Mouse (Mus musculus): ENCODE results near the gene Shisa6.

Shisa6 gene

DNA sequence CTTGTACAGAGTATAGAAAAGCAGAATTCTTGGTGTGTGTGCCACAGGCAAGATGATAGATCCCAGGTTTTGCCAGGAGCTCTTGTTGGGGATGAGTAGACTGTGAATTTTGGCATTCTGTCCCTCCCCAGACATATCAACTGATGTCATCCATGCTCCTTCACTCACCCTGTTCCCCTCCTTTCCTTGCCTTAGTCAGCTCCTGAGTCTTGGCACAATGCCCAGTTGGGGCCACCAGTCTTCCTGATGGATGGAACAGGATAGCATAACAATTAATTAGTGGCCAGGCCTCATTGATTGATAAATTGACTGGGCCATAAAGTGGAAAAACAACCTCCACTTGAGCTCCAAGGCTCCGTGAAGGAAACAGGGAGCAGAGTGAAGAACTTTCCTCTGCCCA, 292.9 kb downstream of the Shisa6 start:
- no peak for DNase-seq (ENCODE audit: low read depth)

DNA sequence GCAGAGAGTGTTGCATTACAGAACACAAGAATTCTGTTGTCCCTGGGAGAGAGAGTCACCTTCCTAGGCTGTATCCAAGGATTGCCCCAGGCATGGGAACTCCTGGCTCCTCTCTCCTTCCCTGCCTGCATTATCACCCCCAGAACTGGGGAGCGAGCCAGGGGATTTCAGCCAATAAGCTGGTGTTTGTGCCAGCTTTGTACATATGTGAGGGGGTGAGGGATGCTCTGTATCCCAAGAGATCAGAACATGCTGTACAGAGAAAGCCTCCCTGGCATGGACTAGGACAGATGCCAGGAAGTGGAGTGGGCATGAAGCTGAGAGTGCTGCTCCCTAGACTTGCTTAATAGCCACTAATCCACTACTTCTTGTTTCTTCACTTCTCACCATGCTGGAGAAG, 303.6 kb downstream of the Shisa6 start:
- no peak for DNase-seq (ENCODE audit: low read depth)

DNA sequence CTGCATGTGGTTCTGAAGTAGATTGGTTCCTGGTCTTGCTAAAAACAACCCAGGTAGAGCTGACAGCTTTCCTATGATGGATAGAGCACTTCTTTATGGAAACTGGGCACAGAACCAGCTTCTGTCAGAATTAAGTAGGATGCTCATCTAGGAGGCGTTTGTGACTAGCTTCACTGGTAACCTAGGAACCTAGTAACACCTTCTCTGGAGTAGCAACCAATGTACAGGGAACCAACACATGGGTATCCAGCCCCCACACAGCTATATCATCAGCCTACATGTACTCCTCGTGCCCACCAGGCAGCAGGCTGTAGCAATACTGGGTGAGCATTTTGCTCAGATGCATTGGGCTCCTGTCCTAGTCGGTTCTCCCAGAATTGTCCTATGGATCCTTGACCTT, 307.3 kb downstream of the Shisa6 start:
- DNase-seq (ENCODE audit: low read depth): no peak

DNA sequence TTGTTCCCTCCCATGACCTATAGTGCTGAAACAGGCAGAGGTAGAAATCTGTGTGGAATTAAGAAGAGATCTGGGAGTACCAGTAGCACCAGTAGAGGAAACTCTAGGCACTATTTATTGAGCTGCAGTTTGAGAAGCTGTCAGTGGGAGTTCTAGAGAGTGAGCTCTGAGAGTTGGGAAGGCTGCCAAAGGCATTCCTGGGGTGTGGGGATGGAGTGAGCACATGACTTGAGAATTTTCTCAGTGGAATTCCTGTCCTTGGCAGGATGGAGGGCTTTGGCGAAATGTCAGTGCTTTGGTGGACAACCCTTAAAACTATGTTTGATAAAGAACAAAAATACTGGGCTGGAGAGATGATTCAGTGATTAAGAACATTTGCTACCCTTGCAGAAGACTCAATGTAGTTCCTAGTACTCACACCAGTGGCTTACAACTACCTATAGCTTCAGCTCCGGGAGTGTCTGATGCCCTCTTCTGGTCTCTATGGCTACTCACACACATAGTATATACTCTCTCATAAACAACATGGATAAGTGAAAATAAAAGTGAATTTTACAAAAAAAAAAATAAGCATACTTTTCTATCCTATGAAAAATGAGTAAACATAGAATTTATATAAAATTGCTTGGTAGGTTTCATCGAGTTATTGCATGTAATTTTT, 337.0 kb downstream of the Shisa6 start:
- DNase-seq (ENCODE audit: low read depth): no peak

DNA sequence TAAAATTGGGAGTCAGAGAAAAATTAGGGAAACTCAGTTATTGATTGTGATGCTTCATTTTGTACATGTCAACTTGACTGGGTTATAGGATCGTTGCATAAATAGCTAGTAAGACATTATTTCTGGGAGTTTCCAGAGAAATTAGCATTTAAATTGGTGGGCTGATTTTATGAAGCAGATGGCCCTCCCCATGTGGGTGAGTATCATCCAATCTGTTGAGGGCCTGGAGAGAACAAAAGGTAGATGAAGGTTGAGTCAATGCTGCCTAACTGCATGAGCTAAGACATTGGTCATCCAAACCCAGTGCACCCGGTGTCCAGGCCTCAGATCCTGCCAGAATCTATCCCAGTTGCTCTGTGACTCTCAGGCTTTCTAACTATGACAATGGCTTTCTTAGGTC, 337.6 kb downstream of the Shisa6 start:
- DNase-seq (ENCODE audit: low read depth): no peak

DNA sequence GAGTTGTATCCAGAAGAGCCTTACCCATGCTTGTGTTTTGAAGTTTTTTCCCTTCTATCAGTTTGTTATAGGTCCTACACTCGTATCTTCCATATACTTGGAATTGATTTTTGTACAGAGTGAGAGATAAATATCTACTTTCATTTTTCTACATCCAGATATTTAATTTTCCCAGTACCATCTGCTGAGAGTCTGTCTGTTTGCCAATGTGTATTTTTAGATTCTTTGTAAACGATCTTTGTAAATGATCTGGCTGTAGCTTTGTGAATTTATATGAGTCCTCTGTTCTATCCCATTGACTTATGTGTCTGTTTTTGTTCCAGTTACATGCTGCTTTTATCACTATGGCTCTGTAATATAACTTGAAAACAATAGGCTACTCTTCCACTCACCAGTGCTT, 348.0 kb downstream of the Shisa6 start:
- DNase-seq (ENCODE audit: low read depth): no peak

DNA sequence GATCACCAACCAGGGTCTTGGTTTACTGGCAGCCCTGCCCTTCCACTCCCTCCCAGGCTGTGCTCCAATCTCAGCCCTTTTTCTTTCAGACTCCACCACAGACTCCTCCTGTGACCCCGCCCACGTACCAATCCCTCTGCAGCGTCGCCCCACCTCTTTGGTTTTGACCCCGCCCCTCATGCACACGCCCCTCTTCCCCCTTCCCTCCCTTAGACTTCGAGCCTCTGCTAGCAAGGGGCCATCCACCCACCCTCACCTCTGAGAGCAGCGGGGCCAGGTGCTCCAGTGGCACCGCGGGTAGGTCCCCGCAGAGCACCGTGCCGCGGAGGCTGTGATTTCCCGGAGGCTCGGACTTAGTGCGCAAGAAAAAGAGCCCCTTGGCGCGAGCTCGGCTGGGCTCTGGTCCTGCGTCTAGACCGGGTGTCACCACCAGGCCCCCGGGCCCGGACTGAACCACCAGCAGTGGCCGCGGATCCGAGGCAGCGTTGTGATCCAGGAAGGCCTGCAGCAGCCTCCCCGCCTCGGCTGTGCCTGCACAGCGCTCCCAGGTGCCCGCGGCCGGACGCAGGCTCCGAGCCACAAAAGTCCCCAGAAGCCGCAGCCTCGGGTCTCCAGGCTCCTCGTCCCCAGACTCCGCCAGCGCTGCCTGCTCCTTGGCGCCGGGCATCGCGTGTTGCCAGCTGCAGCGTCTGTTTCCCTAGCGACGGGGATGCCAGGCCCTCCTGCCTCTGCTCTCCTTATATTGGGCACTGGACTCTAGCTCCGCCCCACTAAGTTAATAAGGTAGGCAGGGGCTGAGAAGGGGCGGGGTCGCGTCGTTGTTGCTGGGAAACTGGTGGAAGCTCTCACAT, 357.7 kb downstream of the Shisa6 start, which contains the start of gene Dnah9:
Gene Dnah9 (minus strand): TSS at position 751 of the 851 bp plus-strand sequence.
- DNase-seq (ENCODE audit: low read depth): peak; percentile 7

DNA sequence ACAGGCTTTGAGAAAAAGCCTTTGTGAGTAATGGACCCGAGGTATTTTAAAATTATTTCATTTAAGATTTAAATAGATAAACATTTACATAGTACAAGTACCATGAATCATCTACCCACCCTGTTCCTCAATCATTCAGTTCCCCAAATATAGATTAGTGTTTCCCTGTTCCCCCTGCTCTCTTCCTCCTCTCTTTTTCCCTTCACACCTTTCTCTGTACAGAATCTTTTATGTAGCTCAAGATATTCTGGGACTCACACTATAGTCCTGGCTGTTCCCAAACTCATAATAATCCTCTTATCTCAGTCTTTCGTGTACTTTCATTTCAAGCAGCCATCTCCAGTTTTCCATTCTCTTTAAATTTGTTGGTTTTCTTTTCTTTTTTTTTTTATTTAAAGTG, 361.7 kb downstream of the Shisa6 start:
- DNase-seq (ENCODE audit: low read depth): no peak

Data from c-Kit-positive CD71-negative TER-119-negative erythroid progenitor cells, embryonic 14.5 days (primary cell).